Mouse (Mus musculus): ENCODE data around the gene Nup210.

- no peak for TF ChIP-seq POLR2A (IDR thresholded peaks at IDR 0.05; ENCODE audit: low read depth, low read length)
- 0 out of 2 replicates have a peak, but pooled peaks have one; percentile 4 for TF ChIP-seq CTCF (IDR thresholded peaks at IDR 0.05; ENCODE audit: extremely low read depth, insufficient read length, insufficient replicate concordance, low read depth, low read length)
Measured at GRCm38 (mm10) chr6:91115863-91116243, 776 bp downstream of the Nup210 start.

All from small intestine, adult 2 months (tissue).